Mouse (Mus musculus): ENCODE measurements around the gene Myrfl. TPM values are rescaled to one million over a fixed set of nuclear protein-coding genes. Genes with fewer than 3 reads are reported as not detected.

Gene Myrfl
- total RNA-seq, 2 experiments from 2014 or later: 0.08 to 0.25 TPM

GRCm38 (mm10) chr10:116733651-116734050, 163.1 kb downstream of the Myrfl start:
- DNase-seq: no peak
- intact Hi-C loops (cut with DNase I): no loop called here
- Histone ChIP-seq H3K4me3 (no peak overlapping the region), H3K27ac (no peak overlapping the region)
- no peak for TF ChIP-seq CTCF (IDR thresholded peaks at IDR 0.05)

DNA sequence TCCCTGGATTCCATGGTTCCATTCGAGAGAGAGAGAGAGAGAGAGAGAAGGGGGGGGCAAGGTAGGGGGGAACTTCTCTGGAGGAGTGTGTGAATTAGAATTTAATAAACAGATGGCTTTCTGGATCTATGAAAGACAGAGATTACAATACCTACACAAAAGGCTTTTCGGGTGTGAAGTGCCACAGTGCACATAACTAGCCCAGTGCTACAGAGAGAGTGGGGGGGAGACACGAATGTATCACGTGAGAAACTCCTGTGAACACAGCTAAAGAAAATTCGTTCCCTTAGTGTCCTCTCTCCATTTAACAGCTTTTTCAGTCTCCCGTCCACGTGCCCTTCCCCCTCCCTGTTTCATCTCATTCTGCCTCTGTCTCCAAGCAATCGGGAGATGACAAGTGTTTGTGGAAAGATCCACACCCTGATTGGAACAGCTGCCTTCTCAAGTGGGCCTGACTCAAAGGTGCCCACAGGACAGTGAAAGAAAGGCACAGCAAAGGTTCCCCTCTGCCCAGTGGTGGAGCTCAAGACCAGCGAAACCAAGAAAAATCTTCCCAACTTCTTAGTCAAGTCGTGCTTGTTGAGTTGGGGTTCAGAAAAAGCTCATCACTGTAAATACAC, 166.6 kb downstream of the Myrfl start:
- Histone ChIP-seq H3K27ac (no peak overlapping the region), H3K4me3 (no peak overlapping the region)
- no peak for DNase-seq
- no peak for TF ChIP-seq CTCF (IDR thresholded peaks at IDR 0.05)
- intact Hi-C loops (cut with DNase I): no loop called here

GRCm38 (mm10) chr10:116728860-116729259, 167.9 kb downstream of the Myrfl start:
- no peak for DNase-seq
- Histone ChIP-seq H3K27ac (no peak overlapping the region), H3K4me3 (no peak overlapping the region)
- intact Hi-C loops (cut with DNase I): no loop called here
- no peak for TF ChIP-seq CTCF (IDR thresholded peaks at IDR 0.05)

DNA sequence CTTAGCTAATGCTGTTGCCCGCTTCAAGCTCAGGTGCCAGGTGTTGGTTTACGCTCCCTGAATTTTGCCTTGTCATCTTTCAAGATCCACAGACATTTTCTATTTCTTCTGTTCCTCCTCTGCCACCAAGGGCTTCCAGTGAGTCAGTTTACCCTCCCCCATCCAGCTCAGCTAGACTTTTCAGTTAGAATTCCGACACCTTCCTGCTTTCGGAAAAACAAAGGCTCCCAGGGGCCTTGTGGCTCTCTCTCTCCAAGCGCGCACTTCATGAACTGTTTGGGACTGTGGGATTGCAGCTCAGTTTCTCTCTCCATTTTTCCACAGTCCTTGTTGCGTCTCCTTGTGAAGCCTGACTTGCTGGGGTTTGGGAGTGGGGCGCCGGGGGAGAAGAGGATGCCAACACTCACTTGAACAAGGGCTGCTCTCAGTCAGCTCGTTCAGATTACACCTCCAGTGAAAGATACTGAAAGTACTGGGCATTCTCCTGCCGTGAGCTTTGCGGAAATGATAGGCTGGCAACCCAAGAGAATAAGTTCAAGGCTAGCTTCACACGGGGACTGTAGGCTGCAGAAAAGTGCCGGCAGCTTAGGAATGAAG, 168.9 kb downstream of the Myrfl start:
- intact Hi-C loops (cut with DNase I): no loop called here
- no peak for TF ChIP-seq CTCF (IDR thresholded peaks at IDR 0.05)
- peak overlapping the region; percentile 24 for H3K4me3 ChIP-seq
- no peak for DNase-seq
- H3K27ac ChIP-seq: no peak overlapping the region

Other genes with a start within 250 kb of the Myrfl start
- gene Rab3ip, start 53.9 kb upstream of the Myrfl start, total RNA-seq (2021): 10 to 100 TPM; 26.2 to 39.2 TPM
- gene Gm10271, start 75.7 kb upstream of the Myrfl start, total RNA-seq (2021): not detected
- gene Best3, start 89.4 kb upstream of the Myrfl start, total RNA-seq (2021): 10 to 100 TPM; 17.7 to 34.1 TPM
- under 1 TPM in 1 of 2 experiments, not detected in 1; 0.17 TPM for gene Lrrc10, start 148.4 kb upstream of the Myrfl start, total RNA-seq (2021)
- gene Cct2, start 166.9 kb upstream of the Myrfl start, total RNA-seq (2021): 100 to 1,000 TPM; 112 to 125 TPM